Mouse (Mus musculus): ENCODE results near the gene Ttc34.

Gene Ttc34

GRCm38 (mm10) chr4:154897676-154898465 is 60.6 kb downstream of the Ttc34 start:
- no peak for DNase-seq (ENCODE audit: low read depth, low spot score)

GRCm38 (mm10) chr4:154898506-154899446 is 61.5 kb downstream of the Ttc34 start, which contains the start of gene Fam213b:
Gene Fam213b (minus strand): TSS chr4:154899135.
- DNase-seq (ENCODE audit: low read depth, low spot score): peak; percentile 97

GRCm38 (mm10) chr4:154902371-154902770 is 65.1 kb downstream of the Ttc34 start:
- DNase-seq (ENCODE audit: low read depth, low spot score): no peak

GRCm38 (mm10) chr4:154904185-154905071 is 67.2 kb downstream of the Ttc34 start:
- DNase-seq (ENCODE audit: low read depth, low spot score): peak; percentile 94

- peak; percentile 80 for DNase-seq (ENCODE audit: low read depth, low spot score)
These were observed 70.6 kb downstream of the Ttc34 start for GRCm38 (mm10) chr4:154907833-154908232.

GRCm38 (mm10) chr4:154908490-154908889 is 71.2 kb downstream of the Ttc34 start:
- no peak for DNase-seq (ENCODE audit: low read depth, low spot score)

- no peak for DNase-seq (ENCODE audit: low read depth, low spot score)
These were observed 73.6 kb downstream of the Ttc34 start for GRCm38 (mm10) chr4:154910606-154911522.

- no peak for DNase-seq (ENCODE audit: low read depth, low spot score)
These were observed 74.4 kb downstream of the Ttc34 start for GRCm38 (mm10) chr4:154911644-154912043.

- no peak for DNase-seq (ENCODE audit: low read depth, low spot score)
These were observed 76.6 kb downstream of the Ttc34 start for GRCm38 (mm10) chr4:154913845-154914244.

GRCm38 (mm10) chr4:154914252-154914651 is 77.0 kb downstream of the Ttc34 start:
- no peak for DNase-seq (ENCODE audit: low read depth, low spot score)

GRCm38 (mm10) chr4:154914707-154915106 is 77.4 kb downstream of the Ttc34 start:
- no peak for DNase-seq (ENCODE audit: low read depth, low spot score)

GRCm38 (mm10) chr4:154915286-154915685 is 78.0 kb downstream of the Ttc34 start:
- no peak for DNase-seq (ENCODE audit: low read depth, low spot score)

- no peak for DNase-seq (ENCODE audit: low read depth, low spot score)
These were observed 79.4 kb downstream of the Ttc34 start for GRCm38 (mm10) chr4:154916662-154917061.

Measured in ES-CJ7 (cell line).